Mouse (Mus musculus): ENCODE measurements at regions not wholly inside any gene's neighbourhood (a gene's known extent, or its start where the extent isn't known, plus 50 kb on each side); places are given as distances from the start of the nearest gene placed in this dataset.

DNA sequence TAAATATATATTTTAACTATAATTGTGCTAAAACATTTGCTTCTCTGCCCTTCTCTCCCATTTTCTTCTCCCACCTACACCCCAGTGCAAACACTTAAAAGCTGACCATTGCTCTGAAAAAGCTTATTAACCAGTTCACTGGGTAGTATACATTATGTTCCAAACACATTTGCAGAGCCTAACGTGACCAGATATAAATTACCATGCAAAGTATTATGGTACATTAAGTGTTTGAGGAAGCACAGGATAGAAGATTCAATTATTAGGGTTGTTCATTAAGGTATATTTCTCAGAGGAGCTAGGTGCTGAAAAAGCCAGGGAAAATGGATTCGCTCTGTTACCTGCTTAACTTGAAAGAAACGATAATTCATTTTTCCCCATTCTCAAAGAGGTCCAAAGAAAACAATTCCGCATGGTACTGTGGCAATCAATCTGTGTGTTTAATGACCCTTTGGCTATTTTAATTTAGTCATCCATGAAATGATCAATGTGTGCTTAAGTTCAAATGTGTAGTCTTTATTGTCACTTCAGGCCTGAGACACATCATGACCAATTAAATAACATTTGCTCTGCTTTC, 144.0 kb upstream of the Msl3l2 start:
- no peak overlapping the region for H3K27ac ChIP-seq
- ATAC-seq (ENCODE audit: low FRiP score) (no peak), DNase-seq (ENCODE audit: low spot score) (no peak)
- H3K9ac ChIP-seq = no peak overlapping the region
- no peak overlapping the region for H3K4me3 ChIP-seq (replicated peaks; ENCODE audit: low read length)
- 68% methylated on average over 4 of the region's 4 CpGs for WGBS
- H3K9me3 ChIP-seq (ENCODE audit: control insufficient read depth, low read length) = no peaks in the 10 kb centered on the region
- H3K27me3 ChIP-seq (ENCODE audit: control insufficient read depth, insufficient read depth, low read length) = no peaks in the 10 kb centered on the region
- no peak overlapping the region for H3K4me2 ChIP-seq (replicated peaks)
- H3K36me3 ChIP-seq (replicated peaks; ENCODE audit: control insufficient read depth, insufficient read depth) = no peaks in the 10 kb centered on the region
- no peaks in the 10 kb centered on the region for H3K4me1 ChIP-seq (replicated peaks; ENCODE audit: control insufficient read depth, insufficient read depth, low read length)

All from hindbrain, embryonic 14.5 days (tissue).